Mouse (Mus musculus): Measurements from ENCODE around the gene Ttll7. TPM values are rescaled to one million over a fixed set of nuclear protein-coding genes. Genes with fewer than 3 reads are reported as not detected.
A peak's percentile ranks its signal among the peaks of the same experiment; 100 is the strongest.

The Ttll7 gene
- polyA plus RNA-seq, 1 experiment from 2014 or later, result 6.5 TPM

- no peak overlapping the region for H3K4me2 ChIP-seq (ENCODE audit: low read length)
- peaks cover 3% of the 10 kb centered on the region; the same call in 1 of the 2 replicates for H3K4me1 ChIP-seq (ENCODE audit: control insufficient read depth, insufficient read depth, low read length)
- DNase-seq (ENCODE audit: low spot score) (no peak), ATAC-seq (no peak)
- 90% methylated on average over 8 of the region's 8 CpGs for WGBS
- H3K9ac ChIP-seq (ENCODE audit: low read length), result no peak overlapping the region
- H3K36me3 ChIP-seq (ENCODE audit: control insufficient read depth, insufficient read depth, low read length), result no peaks in the 10 kb centered on the region
- no peaks in the 10 kb centered on the region for H3K27me3 ChIP-seq (replicated peaks; ENCODE audit: control insufficient read depth, insufficient read depth, low read length)
- H3K27ac ChIP-seq (ENCODE audit: low read depth, low read length), result no peak overlapping the region
- no peak overlapping the region for H3K4me3 ChIP-seq (ENCODE audit: low read depth, low read length)
- H3K9me3 ChIP-seq (replicated peaks; ENCODE audit: control insufficient read depth, low read length), result no peaks in the 10 kb centered on the region
Observed at GRCm38 (mm10) chr3:146848112-146848511, 4.1 kb upstream of the Ttll7 start.

GRCm38 (mm10) chr3:146849360-146849759 lies 2.8 kb upstream of the Ttll7 start:
- DNase-seq (ENCODE audit: low spot score) (no peak), ATAC-seq (no peak)
- no peaks in the 10 kb centered on the region for H3K27me3 ChIP-seq (replicated peaks; ENCODE audit: control insufficient read depth, insufficient read depth, low read length)
- H3K36me3 ChIP-seq (ENCODE audit: control insufficient read depth, insufficient read depth, low read length), result no peaks in the 10 kb centered on the region
- H3K4me1 ChIP-seq (ENCODE audit: control insufficient read depth, insufficient read depth, low read length), result peaks cover 3% of the 10 kb centered on the region; the same call in 1 of the 2 replicates
- H3K4me2 ChIP-seq (ENCODE audit: low read length), result no peak overlapping the region
- H3K9me3 ChIP-seq (replicated peaks; ENCODE audit: control insufficient read depth, low read length), result no peaks in the 10 kb centered on the region
- H3K27ac ChIP-seq (ENCODE audit: low read depth, low read length), result no peak overlapping the region
- no peak overlapping the region for H3K4me3 ChIP-seq (ENCODE audit: low read depth, low read length)
- H3K9ac ChIP-seq (ENCODE audit: low read length), result no peak overlapping the region
- WGBS, result 87% methylated on average over 7 of the region's 7 CpGs

- ATAC-seq, result no peak
- no peak overlapping the region for H3K9ac ChIP-seq (ENCODE audit: low read length)
- no peak overlapping the region for H3K4me3 ChIP-seq (ENCODE audit: low read depth, low read length)
- H3K9me3 ChIP-seq (replicated peaks; ENCODE audit: control insufficient read depth, low read length), result no peaks in the 10 kb centered on the region
- no peaks in the 10 kb centered on the region for H3K27me3 ChIP-seq (replicated peaks; ENCODE audit: control insufficient read depth, insufficient read depth, low read length)
- 0 out of 2 replicates have a peak, but pooled peaks cover 3% of the 10 kb centered on the region for H3K4me1 ChIP-seq (ENCODE audit: control insufficient read depth, insufficient read depth, low read length)
- H3K27ac ChIP-seq (ENCODE audit: low read depth, low read length), result no peak overlapping the region
- DNase-seq (ENCODE audit: low spot score), result no peak
- 0 out of 2 replicates have a peak overlapping the region, but pooled peaks have one; percentile 3 for H3K4me2 ChIP-seq (ENCODE audit: low read length)
- H3K36me3 ChIP-seq (ENCODE audit: control insufficient read depth, insufficient read depth, low read length), result no peaks in the 10 kb centered on the region
- WGBS, result 85% methylated on average over 7 of the region's 7 CpGs
Observed at GRCm38 (mm10) chr3:146854473-146855087, 2.4 kb downstream of the Ttll7 start.

- Histone ChIP-seq H3K4me2 (ENCODE audit: low read length) (no peak overlapping the region), H3K27ac (ENCODE audit: low read depth, low read length) (no peak overlapping the region), H3K9me3 (replicated peaks; ENCODE audit: control insufficient read depth, low read length) (no peaks in the 10 kb centered on the region), H3K4me3 (ENCODE audit: low read depth, low read length) (no peak overlapping the region), H3K27me3 (replicated peaks; ENCODE audit: control insufficient read depth, insufficient read depth, low read length) (no peaks in the 10 kb centered on the region), H3K36me3 (ENCODE audit: control insufficient read depth, insufficient read depth, low read length) (no peaks in the 10 kb centered on the region), H3K4me1 (ENCODE audit: control insufficient read depth, insufficient read depth, low read length) (0 out of 2 replicates have a peak, but pooled peaks cover 3% of the 10 kb centered on the region), H3K9ac (ENCODE audit: low read length) (no peak overlapping the region)
- ATAC-seq (no peak), DNase-seq (ENCODE audit: low spot score) (no peak)
- WGBS, result 75% methylated on average over 10 of the region's 10 CpGs
Observed at GRCm38 (mm10) chr3:146857373-146857772, 5.2 kb downstream of the Ttll7 start.

GRCm38 (mm10) chr3:146860308-146860707 lies 8.1 kb downstream of the Ttll7 start:
- no peaks in the 10 kb centered on the region for H3K36me3 ChIP-seq (ENCODE audit: control insufficient read depth, insufficient read depth, low read length)
- no peak overlapping the region for H3K4me3 ChIP-seq (ENCODE audit: low read depth, low read length)
- no peak for DNase-seq (ENCODE audit: low spot score)
- no peaks in the 10 kb centered on the region for H3K27me3 ChIP-seq (replicated peaks; ENCODE audit: control insufficient read depth, insufficient read depth, low read length)
- no peak overlapping the region for H3K9ac ChIP-seq (ENCODE audit: low read length)
- no peak overlapping the region for H3K4me2 ChIP-seq (ENCODE audit: low read length)
- H3K9me3 ChIP-seq (replicated peaks; ENCODE audit: control insufficient read depth, low read length), result no peaks in the 10 kb centered on the region
- WGBS, result 82% methylated on average over 2 of the region's 2 CpGs
- ATAC-seq, result no peak
- no peaks in the 10 kb centered on the region for H3K4me1 ChIP-seq (ENCODE audit: control insufficient read depth, insufficient read depth, low read length)
- no peak overlapping the region for H3K27ac ChIP-seq (ENCODE audit: low read depth, low read length)

GRCm38 (mm10) chr3:146866563-146866962 lies 14.4 kb downstream of the Ttll7 start:
- ATAC-seq, result no peak
- WGBS, result 39% methylated on average over 4 of the region's 4 CpGs
- Histone ChIP-seq H3K4me1 (ENCODE audit: control insufficient read depth, insufficient read depth, low read length) (no peaks in the 10 kb centered on the region), H3K4me3 (ENCODE audit: low read depth, low read length) (no peak overlapping the region), H3K9me3 (replicated peaks; ENCODE audit: control insufficient read depth, low read length) (no peaks in the 10 kb centered on the region), H3K4me2 (ENCODE audit: low read length) (no peak overlapping the region), H3K27ac (ENCODE audit: low read depth, low read length) (no peak overlapping the region), H3K36me3 (ENCODE audit: control insufficient read depth, insufficient read depth, low read length) (no peaks in the 10 kb centered on the region), H3K27me3 (replicated peaks; ENCODE audit: control insufficient read depth, insufficient read depth, low read length) (no peaks in the 10 kb centered on the region), H3K9ac (ENCODE audit: low read length) (no peak overlapping the region)
- DNase-seq (ENCODE audit: low spot score), result no peak

- 96% methylated on average over 3 of the region's 3 CpGs for WGBS
Observed at GRCm38 (mm10) chr3:146871954-146872353, 19.8 kb downstream of the Ttll7 start.

GRCm38 (mm10) chr3:146875929-146876328 lies 23.8 kb downstream of the Ttll7 start:
- ATAC-seq (no peak), DNase-seq (ENCODE audit: low spot score) (no peak)
- Histone ChIP-seq H3K9ac (ENCODE audit: low read length) (no peak overlapping the region), H3K4me2 (ENCODE audit: low read length) (no peak overlapping the region), H3K27me3 (replicated peaks; ENCODE audit: control insufficient read depth, insufficient read depth, low read length) (no peaks in the 10 kb centered on the region), H3K9me3 (replicated peaks; ENCODE audit: control insufficient read depth, low read length) (no peaks in the 10 kb centered on the region), H3K4me1 (ENCODE audit: control insufficient read depth, insufficient read depth, low read length) (no peaks in the 10 kb centered on the region), H3K27ac (ENCODE audit: low read depth, low read length) (no peak overlapping the region), H3K36me3 (ENCODE audit: control insufficient read depth, insufficient read depth, low read length) (no peaks in the 10 kb centered on the region), H3K4me3 (ENCODE audit: low read depth, low read length) (no peak overlapping the region)
- 87% methylated on average over 2 of the region's 2 CpGs for WGBS

More at GRCm38 (mm10) chr3:146871954-146872353, 19.8 kb downstream of the Ttll7 start:
- Histone ChIP-seq H3K4me1 (ENCODE audit: control insufficient read depth, insufficient read depth, low read length) (no peaks in the 10 kb centered on the region), H3K4me3 (ENCODE audit: low read depth, low read length) (no peak overlapping the region), H3K27me3 (replicated peaks; ENCODE audit: control insufficient read depth, insufficient read depth, low read length) (no peaks in the 10 kb centered on the region), H3K9ac (ENCODE audit: low read length) (no peak overlapping the region), H3K9me3 (replicated peaks; ENCODE audit: control insufficient read depth, low read length) (no peaks in the 10 kb centered on the region), H3K27ac (ENCODE audit: low read depth, low read length) (no peak overlapping the region), H3K4me2 (ENCODE audit: low read length) (no peak overlapping the region), H3K36me3 (ENCODE audit: control insufficient read depth, insufficient read depth, low read length) (no peaks in the 10 kb centered on the region)
- ATAC-seq, result no peak
- no peak for DNase-seq (ENCODE audit: low spot score)

GRCm38 (mm10) chr3:146893931-146894330 lies 41.8 kb downstream of the Ttll7 start:
- H3K4me1 ChIP-seq (ENCODE audit: control insufficient read depth, insufficient read depth, low read length), result no peaks in the 10 kb centered on the region
- no peak overlapping the region for H3K9ac ChIP-seq (ENCODE audit: low read length)
- DNase-seq (ENCODE audit: low spot score), result no peak
- no peak overlapping the region for H3K27ac ChIP-seq (ENCODE audit: low read depth, low read length)
- H3K9me3 ChIP-seq (replicated peaks; ENCODE audit: control insufficient read depth, low read length), result no peaks in the 10 kb centered on the region
- H3K4me3 ChIP-seq (ENCODE audit: low read depth, low read length), result no peak overlapping the region
- no peak overlapping the region for H3K4me2 ChIP-seq (ENCODE audit: low read length)
- WGBS, result 92% methylated on average over 13 of the region's 13 CpGs
- no peaks in the 10 kb centered on the region for H3K36me3 ChIP-seq (ENCODE audit: control insufficient read depth, insufficient read depth, low read length)
- H3K27me3 ChIP-seq (replicated peaks; ENCODE audit: control insufficient read depth, insufficient read depth, low read length), result no peaks in the 10 kb centered on the region
- ATAC-seq, result no peak
